Mouse (Mus musculus): ENCODE results near the gene Coq8b. TPM values are rescaled to one million over a fixed set of nuclear protein-coding genes. Genes with fewer than 3 reads are reported as not detected.

Coq8b gene
- polyA plus RNA-seq, 1 experiment from 2014 or later, result 21.4 TPM

- Histone ChIP-seq H3K9ac (no peak overlapping the region), H3K27me3 (replicated peaks) (no peaks in the 10 kb centered on the region), H3K36me3 (0 out of 2 replicates have a peak, but pooled peaks cover 3% of the 10 kb centered on the region), H3K4me1 (replicated peaks) (0 out of 2 replicates have a peak, but pooled peaks cover 10% of the 10 kb centered on the region), H3K4me3 (replicated peaks) (no peak overlapping the region), H3K4me2 (replicated peaks) (no peak overlapping the region), H3K9me3 (no peaks in the 10 kb centered on the region), H3K27ac (no peak overlapping the region; the same call in none of the 2 replicates)
- WGBS, result 85% methylated on average over 4 of the region's 4 CpGs
- ATAC-seq, result no peak
These were observed 67.5 kb downstream of the Coq8b start for GRCm38 (mm10) chr7:27300351-27300750.

DNA sequence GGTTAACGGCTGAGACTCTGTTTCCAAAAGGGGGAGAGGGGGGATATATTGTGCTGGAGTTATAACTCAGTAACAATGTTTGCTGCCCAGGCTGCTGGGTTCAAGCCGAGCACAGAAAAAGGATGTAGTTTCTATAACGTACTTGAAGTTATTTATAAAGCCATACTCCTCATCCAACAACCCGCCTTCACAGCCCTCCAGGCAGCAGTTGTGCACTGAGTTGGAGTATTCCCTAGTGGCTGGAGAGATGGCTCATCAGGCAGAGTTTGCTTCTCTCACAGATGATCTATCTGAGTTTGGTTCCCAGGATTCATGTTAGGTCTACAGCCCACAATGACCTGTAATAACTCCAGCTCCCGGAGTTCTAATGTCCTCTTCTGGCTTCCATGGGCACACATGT, 68.0 kb downstream of the Coq8b start:
- Histone ChIP-seq H3K4me1 (replicated peaks) (0 out of 2 replicates have a peak, but pooled peaks cover 10% of the 10 kb centered on the region), H3K27me3 (replicated peaks) (no peaks in the 10 kb centered on the region), H3K4me2 (replicated peaks) (no peak overlapping the region), H3K4me3 (replicated peaks) (no peak overlapping the region), H3K9me3 (no peaks in the 10 kb centered on the region), H3K9ac (no peak overlapping the region), H3K27ac (peak overlapping the region; percentile 32; the same call in 1 of the 2 replicates), H3K36me3 (0 out of 2 replicates have a peak, but pooled peaks cover 3% of the 10 kb centered on the region)
- 48% methylated on average over 5 of the region's 5 CpGs for WGBS
- no peak for ATAC-seq

DNA sequence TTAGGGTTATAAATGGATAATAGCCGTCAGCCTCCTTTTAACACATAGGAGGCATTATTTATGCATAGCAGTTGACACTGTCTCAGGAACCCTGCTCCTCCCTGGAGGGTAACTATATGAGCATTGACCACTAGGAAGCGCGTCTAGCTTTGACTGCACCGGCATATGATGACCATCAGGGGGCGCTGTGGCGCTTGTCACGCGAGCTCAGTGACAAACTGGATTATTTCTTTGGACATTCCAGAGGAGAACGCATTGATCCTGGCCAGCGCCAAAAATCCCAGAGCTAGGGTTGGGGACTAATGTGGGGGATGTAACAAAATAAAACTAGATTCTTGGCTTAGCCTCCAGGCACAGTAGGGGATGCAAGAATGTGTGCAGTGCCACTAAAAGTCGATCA, 69.3 kb downstream of the Coq8b start:
- Histone ChIP-seq H3K4me1 (replicated peaks) (0 out of 2 replicates have a peak, but pooled peaks cover 10% of the 10 kb centered on the region), H3K4me3 (replicated peaks) (no peak overlapping the region), H3K9ac (no peak overlapping the region), H3K27ac (no peak overlapping the region), H3K4me2 (replicated peaks) (no peak overlapping the region), H3K36me3 (0 out of 2 replicates have a peak, but pooled peaks cover 3% of the 10 kb centered on the region), H3K9me3 (no peaks in the 10 kb centered on the region), H3K27me3 (replicated peaks) (no peaks in the 10 kb centered on the region)
- ATAC-seq, result peak; percentile 34
- 12% methylated on average over 11 of the region's 11 CpGs for WGBS

- no peaks in the 10 kb centered on the region for H3K9me3 ChIP-seq
- no peak overlapping the region for H3K9ac ChIP-seq
- no peaks in the 10 kb centered on the region for H3K27me3 ChIP-seq (replicated peaks)
- ATAC-seq, result no peak
- 0 out of 2 replicates have a peak, but pooled peaks cover 3% of the 10 kb centered on the region for H3K36me3 ChIP-seq
- H3K4me1 ChIP-seq (replicated peaks), result peaks cover 7% of the 10 kb centered on the region; the same call in 1 of the 2 replicates
- WGBS, result 83% methylated on average over 17 of the region's 17 CpGs
- H3K27ac ChIP-seq, result no peak overlapping the region
- no peak overlapping the region for H3K4me3 ChIP-seq (replicated peaks)
- no peak overlapping the region for H3K4me2 ChIP-seq (replicated peaks)
These were observed 72.4 kb downstream of the Coq8b start for GRCm38 (mm10) chr7:27305091-27305730.

DNA sequence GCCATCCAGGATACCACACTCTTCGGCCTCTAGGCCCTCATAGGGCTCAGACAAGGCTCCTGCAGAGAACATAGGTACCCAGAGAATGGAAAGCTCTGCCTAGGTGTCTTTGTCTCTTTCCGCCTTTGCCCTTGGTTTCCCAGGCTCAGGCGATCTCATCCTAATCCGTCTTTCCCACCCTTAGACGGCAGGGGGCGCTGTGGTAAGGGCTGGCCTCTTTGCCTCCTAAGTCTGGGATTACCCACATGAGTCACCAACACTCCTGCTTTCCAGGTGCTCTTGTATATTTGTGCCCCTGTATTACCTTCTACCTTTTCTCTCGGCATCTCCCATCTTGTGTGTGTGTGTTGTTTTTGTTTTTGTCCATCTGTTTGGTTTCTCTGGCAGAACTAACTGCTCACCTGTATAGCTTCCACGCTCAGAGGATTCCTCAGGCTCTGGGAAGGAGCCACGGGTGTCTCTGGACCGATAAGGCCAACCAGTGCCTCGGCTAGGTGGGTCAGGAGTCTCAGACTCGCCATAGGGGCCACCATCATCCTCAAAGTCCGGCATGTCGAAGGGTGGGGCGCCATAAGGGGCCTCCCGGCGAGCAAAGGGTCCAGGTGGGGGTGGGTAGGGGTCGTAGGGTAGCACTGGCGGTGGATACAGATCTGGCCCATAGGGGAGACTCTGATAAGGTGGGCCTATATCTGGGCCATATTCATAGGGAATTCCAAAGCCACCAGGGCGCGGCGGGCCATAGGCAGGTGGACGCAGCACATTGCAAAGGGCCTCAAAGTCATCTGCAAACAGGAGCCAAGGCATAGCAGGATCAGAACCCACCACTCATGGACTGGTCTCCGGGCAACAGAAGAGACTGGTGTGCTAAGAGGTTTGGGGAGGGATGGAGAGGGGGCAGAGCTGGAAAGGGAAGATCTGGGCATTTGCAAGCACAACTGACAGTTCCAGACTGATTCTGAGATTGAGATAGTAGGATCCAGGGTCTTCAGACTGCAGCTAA, 73.6 kb downstream of the Coq8b start:
- peaks cover 3% of the 10 kb centered on the region; the same call in 1 of the 2 replicates for H3K36me3 ChIP-seq
- H3K9ac ChIP-seq, result no peak overlapping the region
- no peaks in the 10 kb centered on the region for H3K9me3 ChIP-seq
- H3K4me1 ChIP-seq (replicated peaks), result peaks cover 11% of the 10 kb centered on the region; the same call in 1 of the 2 replicates
- no peak overlapping the region for H3K4me2 ChIP-seq (replicated peaks)
- H3K4me3 ChIP-seq (replicated peaks), result no peak overlapping the region
- no peaks in the 10 kb centered on the region for H3K27me3 ChIP-seq (replicated peaks)
- H3K27ac ChIP-seq, result no peak overlapping the region
- no peak for ATAC-seq
- 75% methylated on average over 24 of the region's 24 CpGs for WGBS

GRCm38 (mm10) chr7:27307551-27307950, 74.7 kb downstream of the Coq8b start:
- no peaks in the 10 kb centered on the region for H3K9me3 ChIP-seq
- H3K27me3 ChIP-seq (replicated peaks), result no peaks in the 10 kb centered on the region
- H3K9ac ChIP-seq, result no peak overlapping the region
- H3K4me2 ChIP-seq (replicated peaks), result no peak overlapping the region
- 76% methylated on average over 9 of the region's 9 CpGs for WGBS
- H3K27ac ChIP-seq, result no peak overlapping the region
- H3K4me1 ChIP-seq (replicated peaks), result peaks cover 7% of the 10 kb centered on the region; the same call in 1 of the 2 replicates
- H3K36me3 ChIP-seq, result peaks cover 3% of the 10 kb centered on the region; the same call in 1 of the 2 replicates
- no peak overlapping the region for H3K4me3 ChIP-seq (replicated peaks)
- no peak for ATAC-seq

MicroRNA genes within 50 kb of the gene (microRNA counts, 519-probe panel; counts per million panel counts)
- 97.1 counts per million, percentile 29 among the panel's probes with 10 or more counts for microRNA mmu-miR-1191

Other genes with a start within 250 kb of the Coq8b start
- gene Cyp2a12, start 203.9 kb upstream of the Coq8b start, polyA plus RNA-seq (2015; fragmentation: Nextera tagmentation; extraction: Ambion mirVana), result not detected in 2 replicates
- 0.09 and 0.13 TPM in 2 replicates for gene Cyp2f2, start 113.1 kb upstream of the Coq8b start, polyA plus RNA-seq (2015; fragmentation: Nextera tagmentation; extraction: Ambion mirVana)
- gene Cyp2t4, start 79.3 kb upstream of the Coq8b start, polyA plus RNA-seq (2015; fragmentation: Nextera tagmentation; extraction: Ambion mirVana), result 0.09 and 0.16 TPM in 2 replicates
- gene Egln2, start 66.2 kb upstream of the Coq8b start, polyA plus RNA-seq (2015; fragmentation: Nextera tagmentation; extraction: Ambion mirVana), result 68.1 and 73.0 TPM in 2 replicates
- gene Rab4b, start 54.1 kb upstream of the Coq8b start, polyA plus RNA-seq (2015; fragmentation: Nextera tagmentation; extraction: Ambion mirVana), result 65.4 and 66.3 TPM in 2 replicates
- gene Gm21983, start 51.9 kb upstream of the Coq8b start, polyA plus RNA-seq (2015; fragmentation: Nextera tagmentation; extraction: Ambion mirVana), result not detected in 2 replicates
- gene Mia, start 51.9 kb upstream of the Coq8b start, polyA plus RNA-seq (2015; fragmentation: Nextera tagmentation; extraction: Ambion mirVana), result 6.4 and 9.4 TPM in 2 replicates
- 3.0 and 3.2 TPM in 2 replicates for gene BC024978, start 37.2 kb upstream of the Coq8b start, polyA plus RNA-seq (2015; fragmentation: Nextera tagmentation; extraction: Ambion mirVana)
- gene Snrpa, start 36.8 kb upstream of the Coq8b start, polyA plus RNA-seq (2015; fragmentation: Nextera tagmentation; extraction: Ambion mirVana), result 223 and 249 TPM in 2 replicates
- gene Itpkc, start 4.4 kb upstream of the Coq8b start, polyA plus RNA-seq (2015; fragmentation: Nextera tagmentation; extraction: Ambion mirVana), result 8.8 and 9.4 TPM in 2 replicates
- 16.2 and 16.5 TPM in 2 replicates for gene Numbl, start 25.4 kb downstream of the Coq8b start, polyA plus RNA-seq (2015; fragmentation: Nextera tagmentation; extraction: Ambion mirVana)
- 75.9 and 92.8 TPM in 2 replicates for gene Ltbp4, start 104.7 kb downstream of the Coq8b start, polyA plus RNA-seq (2015; fragmentation: Nextera tagmentation; extraction: Ambion mirVana)
- gene Shkbp1, start 123.0 kb downstream of the Coq8b start, polyA plus RNA-seq (2015; fragmentation: Nextera tagmentation; extraction: Ambion mirVana), result 35.0 and 35.5 TPM in 2 replicates
- 1.8 TPM in 1 of 2 replicates, not detected in the other for gene Gm20479, start 124.4 kb downstream of the Coq8b start, polyA plus RNA-seq (2015; fragmentation: Nextera tagmentation; extraction: Ambion mirVana)
- 0.33 and 0.38 TPM in 2 replicates for gene Sptbn4, start 214.7 kb downstream of the Coq8b start, polyA plus RNA-seq (2015; fragmentation: Nextera tagmentation; extraction: Ambion mirVana)
- 60.4 and 77.5 TPM in 2 replicates for gene Blvrb, start 215.0 kb downstream of the Coq8b start, polyA plus RNA-seq (2015; fragmentation: Nextera tagmentation; extraction: Ambion mirVana)
- 25.7 and 27.0 TPM in 2 replicates for gene Sertad3, start 240.7 kb downstream of the Coq8b start, polyA plus RNA-seq (2015; fragmentation: Nextera tagmentation; extraction: Ambion mirVana)